Mouse (Mus musculus) hindbrain, embryonic 10.5 days (tissue): Measurements from ENCODE around the gene Pip5k1a. TPM values are rescaled to one million over a fixed set of nuclear protein-coding genes. Genes with fewer than 3 reads are reported as not detected.

Source experiments
- DNase-seq: peaks from one replicate; pipeline ENCODE4 v3.0.0-alpha.2; 2017; ENCODE audit warnings: low spot score
- H3K27ac ChIP-seq: fragments of 300-500 bp; sonication (generic); 2 replicates; pipeline ENCODE4 v1.5.1; 2016; ENCODE audit warnings: mild to moderate bottlenecking, moderate library complexity
- H3K27me3 ChIP-seq: fragments of 300-500 bp; sonication (generic); 2 replicates; pipeline ENCODE4 v1.6.1; 2016; ENCODE audit warnings: mild to moderate bottlenecking; ENCODE audit not compliant: poor library complexity, insufficient read depth, severe bottlenecking
- H3K36me3 ChIP-seq: fragments of 300-500 bp; sonication (generic); 2 replicates; pipeline ENCODE4 v1.6.1; 2016; ENCODE audit warnings: mild to moderate bottlenecking, moderate library complexity
- H3K4me1 ChIP-seq: fragments of 300-500 bp; sonication (generic); replicated peaks from 2 replicates; pipeline ENCODE4 v1.6.1; 2016; ENCODE audit warnings: mild to moderate bottlenecking
- H3K4me3 ChIP-seq: fragments of 300-500 bp; sonication (generic); 2 replicates; pipeline ENCODE4 v1.5.1; 2016; ENCODE audit warnings: mild to moderate bottlenecking, moderate library complexity
- H3K9me3 ChIP-seq: fragments of 300-500 bp; sonication (generic); 2 replicates; pipeline ENCODE4 v1.6.1; 2016; ENCODE audit warnings: mild to moderate bottlenecking, moderate library complexity
- WGBS: fragments of 180-500 bp; shearing (Covaris S2); methylation state at CpG from one replicate; pipeline ENCODE4 v1.1.7; 2016; 5-methylcytosine and 5-hydroxymethylcytosine counted together
- polyA plus RNA-seq: library from polyadenylated mRNA; unstranded; fragments of >200 nt; fragmentation: Nextera tagmentation; extraction: Ambion mirVana; gene quantifications from 2 replicates; pipeline ENCODE4 v1.2.1, GENCODE M21; 2016

Gene Pip5k1a
- polyA plus RNA-seq, result 19.0 and 20.1 TPM in 2 replicates

GRCm38 (mm10) chr3:95106338-95107117, at the start of gene Pip5k1a:
Pip5k1a (minus strand) TSS chr3:95106930.
- peaks cover 21% of the 10 kb centered on the region for H3K36me3 ChIP-seq
- no peaks in the 10 kb centered on the region for H3K9me3 ChIP-seq
- H3K27ac ChIP-seq, result peak within 1 kb of the TSS; percentile 95
- H3K4me3 ChIP-seq, result peak within 1 kb of the TSS; percentile 95
- H3K4me1 ChIP-seq, result peaks cover 16% of the 10 kb centered on the region
- WGBS, result under 1% methylated on average over 51 of the region's 51 CpGs
- no peaks in the 10 kb centered on the region for H3K27me3 ChIP-seq
- peak; percentile 98 for DNase-seq

GRCm38 (mm10) chr3:95153874-95154273, 47.1 kb upstream of the Pip5k1a start:
- no peak for DNase-seq
- no peaks in the 10 kb centered on the region for H3K36me3 ChIP-seq
- 55% methylated on average over 4 of the region's 4 CpGs for WGBS
- H3K4me1 ChIP-seq, result peaks cover 3% of the 10 kb centered on the region; the same call in 1 of the 2 replicates
- no peak overlapping the region for H3K4me3 ChIP-seq
- H3K9me3 ChIP-seq, result no peaks in the 10 kb centered on the region
- H3K27ac ChIP-seq, result no peak overlapping the region
- H3K27me3 ChIP-seq, result peaks cover 7% of the 10 kb centered on the region

- no peaks in the 10 kb centered on the region for H3K36me3 ChIP-seq
- H3K4me1 ChIP-seq, result peaks cover 3% of the 10 kb centered on the region; the same call in 1 of the 2 replicates
- no peaks in the 10 kb centered on the region for H3K9me3 ChIP-seq
- no peak overlapping the region for H3K4me3 ChIP-seq
- 47% methylated on average over 3 of the region's 3 CpGs for WGBS
- DNase-seq, result no peak
- H3K27ac ChIP-seq, result no peak overlapping the region
- H3K27me3 ChIP-seq, result no peaks in the 10 kb centered on the region
These were observed 41.2 kb upstream of the Pip5k1a start for GRCm38 (mm10) chr3:95147924-95148323.

GRCm38 (mm10) chr3:95142617-95143011, 35.9 kb upstream of the Pip5k1a start:
- Histone ChIP-seq H3K4me1 (0 out of 2 replicates have a peak, but pooled peaks cover 3% of the 10 kb centered on the region), H3K27ac (no peak overlapping the region), H3K27me3 (no peaks in the 10 kb centered on the region), H3K4me3 (no peak overlapping the region), H3K36me3 (peaks cover 25% of the 10 kb centered on the region), H3K9me3 (no peaks in the 10 kb centered on the region)
- 11% methylated on average over 5 of the region's 5 CpGs for WGBS
- DNase-seq, result peak; percentile 86

GRCm38 (mm10) chr3:95141952-95142616, 35.4 kb upstream of the Pip5k1a start, which contains the start of gene Tnfaip8l2:
Tnfaip8l2 (minus strand) TSS chr3:95142360.
- Histone ChIP-seq H3K4me1 (0 out of 2 replicates have a peak, but pooled peaks cover 3% of the 10 kb centered on the region), H3K36me3 (peaks cover 25% of the 10 kb centered on the region), H3K9me3 (no peaks in the 10 kb centered on the region), H3K27ac (no peak within 1 kb of the TSS), H3K4me3 (no peak within 1 kb of the TSS), H3K27me3 (no peaks in the 10 kb centered on the region)
- WGBS, result 84% methylated on average over 10 of the region's 10 CpGs
- DNase-seq, result no peak

GRCm38 (mm10) chr3:95141474-95141873, 34.7 kb upstream of the Pip5k1a start:
- no peak overlapping the region for H3K4me3 ChIP-seq
- H3K27ac ChIP-seq, result no peak overlapping the region
- WGBS, result 95% methylated on average over 9 of the region's 9 CpGs
- no peaks in the 10 kb centered on the region for H3K9me3 ChIP-seq
- no peak for DNase-seq
- H3K4me1 ChIP-seq, result 0 out of 2 replicates have a peak, but pooled peaks cover 3% of the 10 kb centered on the region
- peaks cover 25% of the 10 kb centered on the region for H3K36me3 ChIP-seq
- no peaks in the 10 kb centered on the region for H3K27me3 ChIP-seq

- Histone ChIP-seq H3K4me3 (no peak overlapping the region), H3K4me1 (0 out of 2 replicates have a peak, but pooled peaks cover 5% of the 10 kb centered on the region), H3K27ac (no peak overlapping the region), H3K36me3 (peaks cover 25% of the 10 kb centered on the region), H3K9me3 (no peaks in the 10 kb centered on the region), H3K27me3 (no peaks in the 10 kb centered on the region)
- WGBS, result 86% methylated on average over 6 of the region's 6 CpGs
- no peak for DNase-seq
These were observed 34.1 kb upstream of the Pip5k1a start for GRCm38 (mm10) chr3:95140795-95141194.

GRCm38 (mm10) chr3:95140289-95140595, 33.5 kb upstream of the Pip5k1a start:
- H3K27me3 ChIP-seq, result no peaks in the 10 kb centered on the region
- peaks cover 10% of the 10 kb centered on the region for H3K4me1 ChIP-seq
- 60% methylated on average over 18 of the region's 18 CpGs for WGBS
- no peak overlapping the region for H3K27ac ChIP-seq
- no peaks in the 10 kb centered on the region for H3K9me3 ChIP-seq
- H3K36me3 ChIP-seq, result peaks cover 25% of the 10 kb centered on the region
- H3K4me3 ChIP-seq, result no peak overlapping the region
- no peak for DNase-seq

- peaks cover 25% of the 10 kb centered on the region for H3K36me3 ChIP-seq
- H3K4me1 ChIP-seq, result peaks cover 15% of the 10 kb centered on the region
- DNase-seq, result no peak
- H3K27ac ChIP-seq, result no peak overlapping the region
- WGBS, result 75% methylated on average over 25 of the region's 25 CpGs
- no peaks in the 10 kb centered on the region for H3K27me3 ChIP-seq
- H3K4me3 ChIP-seq, result no peak overlapping the region; the same call in 1 of the 2 replicates
- no peaks in the 10 kb centered on the region for H3K9me3 ChIP-seq
These were observed 33.0 kb upstream of the Pip5k1a start for GRCm38 (mm10) chr3:95139586-95140288.

GRCm38 (mm10) chr3:95136336-95136735, 29.6 kb upstream of the Pip5k1a start:
- Histone ChIP-seq H3K36me3 (peaks cover 39% of the 10 kb centered on the region), H3K9me3 (no peaks in the 10 kb centered on the region), H3K4me3 (no peak overlapping the region), H3K27me3 (no peaks in the 10 kb centered on the region), H3K27ac (no peak overlapping the region), H3K4me1 (peaks cover 23% of the 10 kb centered on the region)
- 92% methylated on average over 3 of the region's 3 CpGs for WGBS
- no peak for DNase-seq

- H3K27me3 ChIP-seq, result no peaks in the 10 kb centered on the region
- H3K9me3 ChIP-seq, result no peaks in the 10 kb centered on the region
- no peak for DNase-seq
- peaks cover 23% of the 10 kb centered on the region for H3K4me1 ChIP-seq
- peaks cover 37% of the 10 kb centered on the region for H3K36me3 ChIP-seq
- H3K4me3 ChIP-seq, result peak overlapping the region; percentile 46
- no peak overlapping the region for H3K27ac ChIP-seq
- WGBS, result 88% methylated on average over 7 of the region's 7 CpGs
These were observed 28.8 kb upstream of the Pip5k1a start for GRCm38 (mm10) chr3:95135433-95136052.

- 33% methylated on average over 6 of the region's 6 CpGs for WGBS
- DNase-seq, result no peak
- peak overlapping the region; percentile 46 for H3K4me3 ChIP-seq
These were observed 28.3 kb upstream of the Pip5k1a start for GRCm38 (mm10) chr3:95135023-95135422.

More at GRCm38 (mm10) chr3:95135023-95135422, 28.3 kb upstream of the Pip5k1a start:
- Histone ChIP-seq H3K27ac (no peak overlapping the region), H3K4me1 (peaks cover 23% of the 10 kb centered on the region), H3K27me3 (no peaks in the 10 kb centered on the region), H3K9me3 (no peaks in the 10 kb centered on the region), H3K36me3 (peaks cover 36% of the 10 kb centered on the region)
